Mouse (Mus musculus): Measurements from ENCODE around the gene Six6.

- no peak for TF ChIP-seq CTCF (IDR thresholded peaks at IDR 0.05; ENCODE audit: borderline replicate concordance, extremely low read depth, insufficient read depth, insufficient read length)
- TF ChIP-seq POLR2A (IDR thresholded peaks at IDR 0.05; ENCODE audit: borderline replicate concordance, extremely low read depth, insufficient read depth, insufficient read length, poor library complexity, severe bottlenecking) = no peak
These were observed 2.9 kb upstream of the Six6 start for GRCm38 (mm10) chr12:72936751-72937150.
